Mouse (Mus musculus): ENCODE data around the gene Gcnt2.
A peak's percentile ranks its signal among the peaks of the same experiment; 100 is the strongest.
"Not testable (repeated sequence)": the region's sequence is repeated elsewhere in the genome, so short reads cannot be mapped to it uniquely, and the experiment has no call there.

Gcnt2 gene

DNA sequence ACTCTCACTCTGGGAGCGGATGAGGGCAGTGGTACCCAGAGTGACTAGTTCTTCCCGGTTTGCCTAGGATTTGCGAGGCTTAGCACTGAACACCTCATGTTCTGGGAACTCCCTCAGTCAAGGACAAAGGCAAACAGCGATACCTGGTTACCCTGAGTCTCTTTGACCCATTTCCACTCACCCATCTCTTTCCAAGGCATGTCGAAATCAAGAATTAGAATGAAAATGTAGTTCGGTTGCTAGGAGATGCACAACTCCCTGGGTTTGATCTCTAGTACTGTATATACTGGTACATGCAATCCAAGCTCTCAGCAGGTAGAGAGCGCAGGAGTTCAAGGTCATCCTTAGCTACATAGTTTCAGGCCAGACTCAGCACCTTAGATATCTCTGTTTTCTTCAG is 47.0 kb downstream of the Gcnt2 start:
- DNase-seq (ENCODE audit: low read depth, low spot score), result no peak

DNA sequence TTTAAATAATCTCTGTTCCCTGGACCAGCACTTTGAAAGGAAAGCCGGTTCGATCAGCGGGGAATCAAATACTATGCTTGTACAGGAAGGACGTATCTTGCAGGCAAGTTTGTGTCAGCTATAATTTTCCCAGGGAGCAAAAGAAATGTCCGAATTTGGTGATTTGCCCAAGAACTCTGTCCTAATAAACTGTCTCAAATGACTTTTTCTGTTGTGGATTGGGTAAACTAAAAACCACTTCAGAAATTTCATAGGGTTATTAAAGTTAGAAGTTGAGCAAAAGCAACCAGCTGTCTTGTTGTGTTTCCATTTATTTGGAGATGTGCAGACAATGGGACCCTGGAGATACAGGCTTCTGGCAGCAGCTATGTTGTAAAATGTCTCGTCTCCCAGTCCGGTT is 47.7 kb downstream of the Gcnt2 start:
- DNase-seq (ENCODE audit: low read depth, low spot score), result no peak

DNA sequence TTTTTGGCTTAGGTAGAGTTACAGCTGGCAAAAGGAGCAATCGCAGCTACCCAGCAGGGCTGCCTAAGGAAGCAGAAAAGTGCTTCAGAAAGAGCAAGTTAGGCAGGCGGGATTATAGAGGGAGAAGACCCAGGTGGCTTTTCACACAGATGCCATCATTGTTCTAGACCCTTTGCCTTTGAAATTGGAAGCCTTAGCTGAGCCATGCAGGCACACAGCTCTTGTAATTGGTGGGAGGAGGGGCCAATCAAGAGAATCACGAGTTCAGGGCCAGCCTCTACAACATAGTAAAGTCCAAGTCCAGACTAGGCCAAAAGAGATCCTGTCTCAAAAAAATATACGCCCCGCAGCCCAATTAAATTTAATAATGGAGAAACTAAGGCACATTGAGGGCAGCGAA is 48.5 kb downstream of the Gcnt2 start:
- no peak for DNase-seq (ENCODE audit: low read depth, low spot score)

DNA sequence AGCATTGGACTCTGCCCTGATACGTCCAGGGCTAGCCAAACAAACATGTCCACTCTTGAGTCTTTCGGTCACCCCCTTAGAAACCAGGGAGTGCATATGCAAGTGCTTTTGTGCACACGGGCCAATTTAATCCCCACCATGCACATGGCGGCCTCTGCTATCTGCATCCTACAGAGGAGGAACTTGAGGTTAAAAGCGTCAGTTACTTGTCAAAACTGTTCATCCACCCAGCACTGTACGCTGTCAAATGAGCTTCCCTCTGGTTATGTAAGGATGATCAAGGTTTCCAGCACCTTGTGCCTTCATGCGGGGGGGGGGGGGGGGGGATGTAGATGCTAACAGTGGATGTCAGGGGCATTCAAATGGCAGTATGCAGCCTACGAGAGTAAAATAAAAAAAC is 49.5 kb downstream of the Gcnt2 start:
- DNase-seq (ENCODE audit: low read depth, low spot score), result no peak

DNA sequence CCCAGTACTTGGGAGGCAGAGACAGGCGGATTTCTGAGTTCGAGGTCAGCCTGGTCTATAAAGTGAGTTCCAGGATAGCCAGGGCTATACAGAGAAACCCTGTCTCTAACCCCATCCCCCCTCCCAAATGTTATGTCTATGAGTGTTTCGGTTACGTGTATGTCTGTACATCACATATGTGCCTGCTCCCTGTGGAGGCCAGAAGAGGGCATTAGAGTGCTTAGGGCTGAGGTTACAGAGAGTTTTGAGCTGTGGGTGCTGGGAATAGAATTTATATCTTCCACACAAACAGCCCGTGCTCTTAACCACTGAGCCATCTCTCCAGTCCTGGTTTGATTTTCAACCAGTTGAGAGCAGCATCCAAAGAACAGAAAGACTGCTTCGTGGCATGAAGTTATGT is 50.5 kb downstream of the Gcnt2 start:
- DNase-seq (ENCODE audit: low read depth, low spot score), result no peak

DNA sequence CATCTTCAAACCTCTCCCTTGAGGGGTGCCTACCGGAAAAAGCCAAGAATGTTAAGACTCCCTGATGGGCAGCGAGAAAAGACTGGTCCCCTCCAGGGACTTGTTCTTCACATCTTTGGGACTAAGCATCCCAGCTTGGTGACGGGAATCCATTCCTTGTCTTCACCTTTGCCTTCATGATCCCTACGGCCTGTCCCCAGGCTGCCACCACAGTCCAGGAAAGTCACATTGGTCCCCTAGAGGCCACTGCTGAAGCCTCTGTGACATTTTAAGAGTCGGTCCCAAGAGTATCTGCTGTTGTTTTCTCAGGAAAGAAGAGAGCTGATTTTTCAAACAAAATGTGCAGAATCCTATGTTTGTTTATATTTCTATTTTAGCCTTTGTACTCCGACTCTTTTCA is 52.4 kb downstream of the Gcnt2 start:
- no peak for DNase-seq (ENCODE audit: low read depth, low spot score)

DNA sequence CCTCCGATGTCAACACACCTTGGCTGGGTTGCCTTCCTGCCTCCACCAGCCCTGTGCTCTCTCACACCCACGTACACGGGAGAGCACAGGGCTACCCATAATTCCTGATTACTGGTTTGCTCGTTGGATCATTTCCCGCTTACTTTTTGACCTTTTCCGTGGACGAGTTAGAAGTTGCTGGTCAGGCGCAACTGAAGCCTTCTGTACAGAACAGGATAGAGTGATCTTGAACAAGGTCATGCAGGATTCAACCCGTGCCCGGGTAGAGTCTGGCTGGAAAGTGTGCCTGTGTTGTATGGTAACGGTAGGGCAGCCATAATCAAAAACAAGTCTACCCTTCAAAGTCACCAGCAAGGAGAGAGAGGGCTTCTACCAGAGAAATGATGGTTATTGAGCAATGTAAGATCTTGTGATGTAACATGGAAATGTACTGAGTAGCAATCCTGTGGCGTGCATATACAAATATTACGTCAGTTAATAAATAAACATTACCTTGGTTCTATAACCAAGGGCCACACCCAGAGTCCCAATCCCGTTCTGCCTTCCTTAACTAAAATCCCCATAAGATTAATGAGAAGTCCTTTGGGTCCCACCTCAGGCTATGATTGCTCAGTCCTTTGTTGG is 54.0 kb downstream of the Gcnt2 start:
- DNase-seq (ENCODE audit: low read depth, low spot score), result no peak

DNA sequence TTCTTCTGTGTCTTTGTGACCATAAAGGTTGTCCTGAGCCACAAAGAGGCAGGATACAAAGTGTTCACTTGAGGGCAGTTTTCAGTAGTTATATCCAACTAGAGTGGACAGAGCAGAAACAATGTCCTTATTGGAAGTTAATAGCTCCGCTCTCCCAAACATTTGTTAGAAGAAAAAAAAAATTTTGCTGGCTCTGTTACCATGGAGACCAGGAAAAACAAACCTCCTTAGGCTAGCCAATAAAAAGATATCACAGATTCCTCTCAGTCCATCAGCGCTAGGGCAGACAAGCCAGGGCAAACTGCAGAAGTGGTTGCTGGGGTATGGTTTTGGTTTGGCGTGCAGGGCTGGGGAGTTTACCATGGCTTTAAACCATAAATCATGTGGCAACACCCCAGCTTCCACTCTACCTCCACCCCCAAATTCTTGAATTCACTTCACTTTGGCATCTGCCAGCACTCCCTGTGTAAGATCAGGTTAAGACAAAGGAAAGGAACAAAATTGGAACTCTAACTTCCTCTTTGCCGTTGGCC is 54.6 kb downstream of the Gcnt2 start:
- no peak for DNase-seq (ENCODE audit: low read depth, low spot score)

DNA sequence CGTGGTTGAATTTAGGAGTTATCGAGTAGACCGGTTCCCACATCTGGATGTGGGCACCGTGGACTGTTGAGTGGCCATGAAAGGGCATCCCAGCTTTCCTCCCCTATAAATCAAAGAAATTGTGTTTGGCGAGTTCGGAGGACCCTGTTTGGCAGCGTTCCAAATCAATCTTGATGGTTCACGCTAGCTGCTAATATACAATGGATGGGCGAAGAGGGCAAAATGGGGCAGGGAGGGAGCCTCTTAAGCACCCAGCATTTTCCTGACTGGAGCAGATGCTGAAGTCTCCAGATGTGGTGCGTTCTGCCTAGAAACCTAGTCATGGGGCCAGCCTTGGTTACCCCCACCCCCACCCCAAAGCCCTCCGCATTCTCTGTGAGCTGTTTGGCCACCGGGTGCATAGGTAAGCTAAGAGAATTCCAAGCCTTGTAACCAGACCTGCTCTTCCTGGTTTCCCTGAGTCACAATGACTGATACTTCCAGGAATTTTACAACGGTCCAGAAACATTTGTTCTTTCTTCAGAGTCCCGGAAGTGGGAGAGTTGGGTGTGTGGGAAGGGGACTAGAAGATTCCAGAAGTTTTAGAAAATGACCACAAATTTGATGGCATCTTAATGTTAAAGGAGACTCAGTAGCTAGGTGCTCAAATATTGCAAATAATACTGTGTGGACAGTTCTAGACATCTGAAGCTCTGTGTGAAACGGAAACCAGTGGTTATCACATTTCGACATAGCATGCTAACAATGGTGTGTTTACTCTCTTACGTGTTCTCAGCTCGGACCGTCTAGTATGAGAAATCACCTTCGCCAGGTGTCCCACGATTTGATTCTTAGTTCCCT is 57.0 kb downstream of the Gcnt2 start:
- DNase-seq (ENCODE audit: low read depth, low spot score), result no peak

DNA sequence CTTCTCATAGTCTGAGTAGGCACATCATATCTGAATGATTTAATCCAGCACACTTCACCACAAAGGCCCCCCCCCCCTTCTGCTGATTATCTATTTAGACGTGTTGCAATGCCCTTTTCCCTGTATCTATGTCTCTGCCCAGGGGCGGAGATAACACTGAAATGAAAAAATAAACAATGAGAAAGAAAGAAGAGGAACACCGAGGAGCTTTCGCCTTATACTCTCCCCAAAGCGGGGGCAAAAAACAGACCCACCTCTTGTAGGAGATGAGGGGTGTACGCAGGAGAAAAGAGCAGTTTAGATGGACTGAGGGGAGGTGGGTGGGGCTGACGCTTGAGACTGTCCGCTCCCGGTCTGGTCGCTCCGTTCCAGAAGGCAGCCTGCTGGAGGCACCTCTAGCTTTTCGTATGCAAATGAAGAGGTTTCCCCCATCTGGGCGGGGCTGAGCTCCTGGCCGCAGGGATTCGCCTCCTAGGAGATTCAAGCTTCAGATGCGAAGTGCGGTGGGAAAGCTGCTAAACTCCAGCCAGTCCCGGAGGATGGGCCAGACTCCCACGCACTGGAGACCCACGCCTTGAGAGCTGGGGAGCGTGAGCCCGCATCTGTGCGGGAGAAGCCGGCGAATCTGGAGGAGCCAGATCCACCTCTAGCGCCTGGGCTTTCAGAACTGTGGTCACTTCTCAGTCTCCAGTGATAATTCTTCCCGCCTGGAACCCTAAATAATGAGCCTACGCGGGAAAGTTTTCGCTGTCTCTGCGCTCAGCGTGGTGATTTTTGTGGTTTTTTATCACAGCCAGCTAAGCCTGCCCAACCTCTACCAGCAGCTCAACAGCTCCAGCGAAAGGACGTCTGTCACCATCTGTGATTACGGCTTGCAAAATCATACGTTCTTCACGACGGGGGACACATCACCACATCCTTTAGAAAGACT is 57.9 kb downstream of the Gcnt2 start:
- DNase-seq (ENCODE audit: low read depth, low spot score), result peak; percentile 41

DNA sequence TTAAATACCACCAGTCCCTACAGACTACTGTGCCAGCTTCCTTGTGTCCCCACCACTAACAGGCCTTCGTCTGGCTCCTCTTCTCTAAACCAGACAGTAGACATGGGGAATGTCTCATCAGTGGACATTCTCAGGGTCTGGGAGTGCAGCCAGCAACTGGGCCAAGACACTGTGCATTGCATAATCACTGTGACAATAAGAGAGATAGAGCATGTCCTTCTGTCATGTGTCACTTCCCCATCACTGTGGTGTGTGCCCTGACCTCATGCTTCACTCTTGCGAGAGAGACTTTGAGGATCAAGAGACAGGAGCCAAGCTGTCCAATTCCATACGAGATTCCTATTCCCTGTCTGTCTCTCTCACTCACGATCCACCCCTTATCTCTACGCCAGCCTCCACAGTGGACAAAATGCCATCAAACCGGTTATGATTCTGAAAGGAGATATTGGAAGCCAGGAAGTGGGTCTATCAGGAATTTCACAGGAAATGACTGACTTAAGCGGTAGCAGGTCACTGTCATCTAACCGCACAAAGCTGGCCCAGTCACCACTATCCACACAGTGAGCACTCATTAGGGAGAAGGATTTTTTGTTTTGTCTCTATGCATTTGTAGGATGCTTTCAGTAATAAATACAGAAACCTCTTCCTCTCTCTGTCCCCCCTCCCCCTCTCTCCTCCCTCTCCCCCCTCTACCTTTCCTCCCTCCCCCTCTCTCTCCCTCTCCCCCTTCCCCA is 61.9 kb downstream of the Gcnt2 start:
- DNase-seq (ENCODE audit: low read depth, low spot score), result no peak

DNA sequence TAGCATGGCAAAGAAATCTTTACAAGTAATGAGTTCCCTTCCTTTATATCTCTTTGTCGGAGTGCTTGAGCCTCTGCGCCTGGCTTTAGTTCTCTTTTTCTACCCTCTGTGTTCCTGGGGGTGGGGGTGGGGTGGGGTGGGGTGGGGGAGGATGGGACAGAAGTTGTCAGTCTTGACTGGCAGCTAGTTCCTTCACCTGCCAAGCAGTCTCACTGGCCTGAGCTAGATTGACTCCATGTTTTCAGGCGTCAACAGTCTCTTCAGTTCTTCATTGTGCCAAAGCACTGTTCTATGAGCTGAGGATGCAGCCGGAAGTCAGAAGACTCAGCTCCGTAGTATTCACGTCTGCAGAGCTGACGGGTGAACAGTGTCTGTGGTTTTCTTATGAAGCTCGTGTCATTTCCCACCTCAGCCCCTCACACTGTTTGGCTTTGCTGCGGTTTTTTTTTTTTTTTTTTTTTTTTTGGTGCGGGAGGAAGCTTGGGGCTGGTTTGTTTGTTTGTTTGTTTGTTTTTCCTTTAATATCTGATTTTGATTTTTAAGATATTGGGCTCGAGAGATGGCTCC is 62.8 kb downstream of the Gcnt2 start:
- DNase-seq (ENCODE audit: low read depth, low spot score), result no peak

DNA sequence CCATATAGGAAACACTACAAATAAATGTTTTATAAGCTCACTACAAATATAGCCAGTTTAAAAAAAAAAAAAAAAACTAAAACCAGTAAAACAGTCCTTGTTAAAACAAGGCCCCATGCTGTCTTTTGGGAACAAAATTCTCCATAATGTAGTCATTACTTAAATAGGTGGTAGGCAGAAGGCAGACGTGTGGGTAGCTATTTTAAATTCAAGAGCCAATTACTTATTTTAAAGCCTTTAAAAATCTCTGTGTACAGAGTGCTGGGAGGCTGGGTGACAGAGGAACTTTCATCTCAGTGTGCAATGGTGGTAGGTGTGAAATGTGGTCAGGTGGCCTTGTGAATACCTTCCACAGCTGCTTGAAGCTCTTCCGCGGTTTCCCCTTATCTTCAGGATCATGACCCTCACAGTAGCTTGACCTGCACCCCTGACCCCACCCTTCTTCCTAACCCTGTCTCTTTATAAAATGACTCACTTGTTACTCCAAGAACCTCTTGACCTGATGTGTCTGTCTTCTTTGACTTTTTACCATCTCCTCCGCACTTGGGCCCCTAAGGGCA is 64.3 kb downstream of the Gcnt2 start:
- no peak for DNase-seq (ENCODE audit: low read depth, low spot score)

DNA sequence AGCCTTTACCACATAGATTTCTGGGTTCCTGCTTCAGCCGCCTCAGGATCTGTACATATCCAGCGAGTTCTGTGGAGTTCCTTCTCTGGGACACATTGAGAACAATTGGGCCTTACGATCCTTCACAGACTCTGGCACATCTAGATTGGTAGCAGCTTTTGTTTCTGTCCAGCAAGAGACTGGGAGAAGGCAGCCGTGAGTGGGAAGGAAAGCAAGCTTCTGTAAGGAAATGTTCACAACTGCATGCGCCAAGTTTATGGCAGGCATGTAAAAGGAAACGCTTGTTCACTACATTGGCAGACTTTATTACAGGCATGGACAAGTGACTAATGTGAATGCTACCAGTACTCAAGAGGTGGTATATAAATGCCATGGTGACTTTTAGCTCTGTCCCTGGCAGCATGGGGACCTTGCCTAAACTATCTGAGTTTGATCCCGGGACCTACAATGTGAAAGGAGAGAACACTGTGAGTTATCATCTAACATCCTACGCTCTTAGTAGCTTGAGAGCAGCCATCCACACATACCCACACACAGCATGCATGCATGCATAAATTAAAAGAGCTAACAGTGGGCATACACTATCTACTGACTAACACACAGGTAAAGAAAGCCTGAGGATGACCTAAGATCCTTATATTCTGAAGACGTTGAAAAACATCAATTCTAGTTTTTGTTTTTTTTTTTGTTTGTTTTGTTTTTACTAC is 68.8 kb downstream of the Gcnt2 start:
- DNase-seq (ENCODE audit: low read depth, low spot score), result no peak

DNA sequence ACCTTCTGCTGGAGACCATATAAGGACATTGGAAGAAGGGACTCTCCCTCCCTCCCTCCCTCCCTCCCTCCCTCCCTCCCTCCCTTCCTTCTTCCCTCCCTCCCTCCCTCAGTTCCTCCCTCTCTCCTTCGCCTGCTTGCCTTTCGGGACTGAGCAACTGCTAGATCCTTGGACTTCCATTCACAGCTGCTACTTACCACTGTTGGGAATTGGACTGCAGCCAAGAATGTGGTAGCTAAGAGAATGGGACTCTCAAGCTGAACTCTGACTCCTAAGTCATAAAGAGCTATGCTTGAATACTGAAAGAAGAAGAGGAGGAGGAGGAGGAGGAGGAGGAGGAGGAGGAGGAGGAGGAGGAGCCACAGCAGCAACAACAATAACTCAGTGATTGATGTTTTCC is 72.3 kb downstream of the Gcnt2 start:
- not testable (repeated sequence) for DNase-seq (ENCODE audit: low read depth, low spot score)

DNA sequence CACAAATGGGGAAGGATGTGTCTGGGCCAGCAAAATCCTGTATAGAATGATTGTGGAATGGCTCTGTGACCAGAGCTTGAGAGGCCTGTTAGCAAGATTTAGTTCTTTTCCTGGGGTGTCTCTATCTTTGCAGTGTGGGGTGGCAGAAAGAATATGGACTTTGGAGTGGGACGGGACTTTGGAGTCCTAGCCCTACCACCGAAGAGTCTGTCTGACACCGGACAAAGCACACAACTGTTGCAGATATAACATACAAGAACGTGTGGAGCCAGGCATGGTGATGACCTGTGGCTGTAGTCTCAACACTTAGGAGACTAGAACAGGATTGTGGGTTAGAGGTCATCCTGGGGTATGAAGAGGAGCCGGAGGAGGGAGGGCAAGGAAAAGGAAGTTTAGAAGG is 73.0 kb downstream of the Gcnt2 start:
- DNase-seq (ENCODE audit: low read depth, low spot score), result no peak

DNA sequence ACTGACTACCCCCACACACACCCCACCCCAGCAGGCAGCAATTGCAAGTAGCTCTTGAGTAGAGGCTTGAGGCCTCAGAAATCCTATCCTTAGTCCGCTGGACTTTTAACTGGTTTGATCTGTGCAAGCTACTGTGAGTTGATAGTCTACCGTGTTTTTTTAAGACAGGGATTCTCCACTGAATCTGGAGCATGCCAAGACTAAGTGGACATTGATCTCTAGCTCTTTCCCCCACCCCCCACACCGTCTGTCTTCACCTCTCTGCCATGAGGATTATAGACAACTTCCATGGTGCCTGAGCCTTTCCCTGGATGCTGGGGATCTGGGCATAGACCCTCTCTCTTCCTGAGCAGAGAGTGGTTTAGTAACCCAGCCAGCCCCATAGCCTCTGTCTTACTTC is 74.8 kb downstream of the Gcnt2 start:
- no peak for DNase-seq (ENCODE audit: low read depth, low spot score)

DNA sequence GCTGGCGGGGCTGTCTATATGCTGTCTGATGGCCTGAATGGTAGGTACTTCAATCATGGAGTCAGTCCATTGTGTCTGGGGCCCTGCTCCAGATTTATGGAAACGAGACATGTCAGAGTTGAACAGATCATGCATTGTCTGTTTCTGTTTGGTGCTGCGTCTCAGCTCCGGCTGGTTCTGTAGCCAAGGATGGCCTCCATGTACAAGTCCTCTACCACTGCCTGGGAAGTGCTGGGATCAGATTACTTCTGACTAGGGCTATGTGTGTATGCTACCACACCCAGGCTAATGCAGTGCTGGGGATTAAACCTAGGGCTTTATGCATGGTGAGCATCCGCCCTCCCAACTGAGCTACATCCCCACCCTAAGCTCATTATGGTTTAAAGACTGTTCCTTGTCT is 78.0 kb downstream of the Gcnt2 start:
- DNase-seq (ENCODE audit: low read depth, low spot score), result no peak

DNA sequence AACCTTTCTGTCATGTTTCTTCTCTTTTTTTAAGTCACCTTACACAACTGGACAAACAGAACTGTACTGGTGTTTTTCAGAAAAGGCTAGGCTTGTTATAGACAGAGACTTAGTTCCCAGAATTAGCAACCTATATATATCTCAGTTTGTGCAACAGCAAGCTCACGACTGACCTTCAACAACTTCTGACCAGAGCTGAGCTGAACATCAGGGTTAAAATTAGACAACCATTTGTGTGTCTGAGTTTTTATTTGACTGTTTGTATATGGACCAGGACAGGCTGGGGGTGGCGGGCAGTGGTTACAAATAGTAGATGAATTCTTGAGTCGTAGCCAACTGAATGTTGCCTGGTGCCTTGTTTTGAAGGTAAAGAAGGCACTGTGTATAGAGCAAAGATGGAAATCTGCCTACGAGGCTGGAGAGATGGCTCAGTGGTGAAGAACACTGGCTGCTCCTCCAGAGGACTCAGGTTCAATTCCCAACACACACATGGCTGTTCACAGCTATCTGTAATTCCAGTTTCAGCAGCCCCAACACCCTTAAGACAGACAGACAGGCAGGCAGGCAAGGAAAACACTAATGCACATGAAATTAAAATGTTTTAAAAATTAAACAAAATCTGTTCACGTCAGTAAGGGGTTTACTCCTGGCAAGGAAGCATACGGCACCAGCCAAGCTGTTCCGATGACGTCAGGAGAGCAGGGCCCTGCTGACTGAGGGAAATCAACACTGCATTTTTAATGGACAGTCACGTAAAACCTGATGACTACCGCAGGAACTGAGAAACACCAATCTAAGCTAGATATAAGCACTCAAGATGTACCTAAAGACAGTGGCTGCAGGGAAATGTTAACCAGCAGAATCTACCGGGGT is 79.2 kb downstream of the Gcnt2 start:
- DNase-seq (ENCODE audit: low read depth, low spot score), result no peak
